Mouse (Mus musculus): ENCODE data around the gene Adipoq. TPM values are rescaled to one million over a fixed set of nuclear protein-coding genes. Genes with fewer than 3 reads are reported as not detected.

The Adipoq gene
- total and polyA plus RNA-seq, 3 experiments = 5.9 to 52.5 (median 13.6) TPM

GRCm38 (mm10) chr16:23132336-23132735, 14.0 kb upstream of the Adipoq start:
- TF ChIP-seq EP300 (IDR thresholded peaks at IDR 0.05; ENCODE audit: insufficient read depth, low read depth, low read length) = no peak
- no peak for TF ChIP-seq POLR2A (IDR thresholded peaks at IDR 0.05; ENCODE audit: insufficient read depth, low read depth, low read length)
- no peak for TF ChIP-seq CTCF (IDR thresholded peaks at IDR 0.05)

GRCm38 (mm10) chr16:23135421-23136149, 10.8 kb upstream of the Adipoq start:
- H3K36me3 ChIP-seq (ENCODE audit: control insufficient read depth, insufficient read depth, low read length) = no peaks in the 10 kb centered on the region
- H3K27me3 ChIP-seq (ENCODE audit: control insufficient read depth, insufficient read depth, low read length) = no peaks in the 10 kb centered on the region
- H3K27ac ChIP-seq = no peak overlapping the region
- H3K4me1 ChIP-seq (ENCODE audit: control insufficient read depth, insufficient read depth, low read length) = no peaks in the 10 kb centered on the region
- WGBS = 18% methylated on average over 11 of the region's 11 CpGs
- intact Hi-C loops (cut with DNase I) = loop anchor here (2.0 kb wide), 1 partner anchor 259 kb away; no protein-coding TSS in a partner anchor
- H3K79me2 ChIP-seq (replicated peaks; ENCODE audit: control insufficient read depth, insufficient read depth, low read length) = no peaks in the 10 kb centered on the region
- DNase-seq = no peak
- H3K9ac ChIP-seq (ENCODE audit: low read depth, low read length) = no peak overlapping the region
- no peak for TF ChIP-seq EP300 (IDR thresholded peaks at IDR 0.05; ENCODE audit: insufficient read depth, low read depth, low read length)
- peak; percentile 90 for TF ChIP-seq CTCF (IDR thresholded peaks at IDR 0.05)
- TF ChIP-seq POLR2A (IDR thresholded peaks at IDR 0.05; ENCODE audit: insufficient read depth, low read depth, low read length) = no peak
- H3K4me3 ChIP-seq = no peak overlapping the region

More at GRCm38 (mm10) chr16:23132336-23132735, 14.0 kb upstream of the Adipoq start:
- H3K79me2 ChIP-seq (replicated peaks; ENCODE audit: control insufficient read depth, insufficient read depth, low read length) = no peaks in the 10 kb centered on the region
- no peak overlapping the region for H3K4me3 ChIP-seq
- H3K27me3 ChIP-seq (ENCODE audit: control insufficient read depth, insufficient read depth, low read length) = no peaks in the 10 kb centered on the region
- H3K4me1 ChIP-seq (ENCODE audit: control insufficient read depth, insufficient read depth, low read length) = peaks cover 2% of the 10 kb centered on the region; the same call in 1 of the 2 replicates
- no peaks in the 10 kb centered on the region for H3K36me3 ChIP-seq (ENCODE audit: control insufficient read depth, insufficient read depth, low read length)
- no peak for DNase-seq
- WGBS = 90% methylated on average over 1 of the region's 1 CpGs
- H3K27ac ChIP-seq = no peak overlapping the region
- intact Hi-C loops (cut with DNase I) = no loop called here
- no peak overlapping the region for H3K9ac ChIP-seq (ENCODE audit: low read depth, low read length)

- intact Hi-C loops (cut with DNase I) = no loop called here
- no peak overlapping the region for H3K4me3 ChIP-seq
- no peaks in the 10 kb centered on the region for H3K79me2 ChIP-seq (replicated peaks; ENCODE audit: control insufficient read depth, insufficient read depth, low read length)
- H3K36me3 ChIP-seq (ENCODE audit: control insufficient read depth, insufficient read depth, low read length) = no peaks in the 10 kb centered on the region
- H3K9ac ChIP-seq (ENCODE audit: low read depth, low read length) = no peak overlapping the region
- WGBS = 27% methylated on average over 4 of the region's 4 CpGs
- TF ChIP-seq POLR2A (IDR thresholded peaks at IDR 0.05; ENCODE audit: insufficient read depth, low read depth, low read length) (no peak), CTCF (IDR thresholded peaks at IDR 0.05) (no peak)
- no peak for DNase-seq
- H3K27me3 ChIP-seq (ENCODE audit: control insufficient read depth, insufficient read depth, low read length) = no peaks in the 10 kb centered on the region
- no peaks in the 10 kb centered on the region for H3K4me1 ChIP-seq (ENCODE audit: control insufficient read depth, insufficient read depth, low read length)
- H3K27ac ChIP-seq = no peak overlapping the region
These were observed 9.8 kb upstream of the Adipoq start for GRCm38 (mm10) chr16:23136406-23136970.

GRCm38 (mm10) chr16:23140911-23141310, 5.4 kb upstream of the Adipoq start:
- no peaks in the 10 kb centered on the region for H3K4me1 ChIP-seq (ENCODE audit: control insufficient read depth, insufficient read depth, low read length)
- no peak overlapping the region for H3K4me3 ChIP-seq
- H3K27ac ChIP-seq = no peak overlapping the region
- H3K36me3 ChIP-seq (ENCODE audit: control insufficient read depth, insufficient read depth, low read length) = no peaks in the 10 kb centered on the region
- TF ChIP-seq POLR2A (IDR thresholded peaks at IDR 0.05; ENCODE audit: insufficient read depth, low read depth, low read length) (no peak), EP300 (IDR thresholded peaks at IDR 0.05; ENCODE audit: insufficient read depth, low read depth, low read length) (no peak), CTCF (IDR thresholded peaks at IDR 0.05) (no peak)
- H3K27me3 ChIP-seq (ENCODE audit: control insufficient read depth, insufficient read depth, low read length) = no peaks in the 10 kb centered on the region
- no peak for DNase-seq
- H3K79me2 ChIP-seq (replicated peaks; ENCODE audit: control insufficient read depth, insufficient read depth, low read length) = no peaks in the 10 kb centered on the region
- intact Hi-C loops (cut with DNase I) = no loop called here
- no peak overlapping the region for H3K9ac ChIP-seq (ENCODE audit: low read depth, low read length)
- 93% methylated on average over 3 of the region's 3 CpGs for WGBS

GRCm38 (mm10) chr16:23144326-23144725, 2.0 kb upstream of the Adipoq start:
- no peaks in the 10 kb centered on the region for H3K79me2 ChIP-seq (replicated peaks; ENCODE audit: control insufficient read depth, insufficient read depth, low read length)
- H3K4me3 ChIP-seq = no peak overlapping the region
- TF ChIP-seq POLR2A (IDR thresholded peaks at IDR 0.05; ENCODE audit: insufficient read depth, low read depth, low read length) (no peak), EP300 (IDR thresholded peaks at IDR 0.05; ENCODE audit: insufficient read depth, low read depth, low read length) (no peak), CTCF (IDR thresholded peaks at IDR 0.05) (no peak)
- no peak overlapping the region for H3K9ac ChIP-seq (ENCODE audit: low read depth, low read length)
- WGBS = 83% methylated on average over 7 of the region's 7 CpGs
- no peak for DNase-seq
- no peak overlapping the region for H3K27ac ChIP-seq
- H3K4me1 ChIP-seq (ENCODE audit: control insufficient read depth, insufficient read depth, low read length) = no peaks in the 10 kb centered on the region
- intact Hi-C loops (cut with DNase I) = no loop called here
- H3K36me3 ChIP-seq (ENCODE audit: control insufficient read depth, insufficient read depth, low read length) = no peaks in the 10 kb centered on the region
- H3K27me3 ChIP-seq (ENCODE audit: control insufficient read depth, insufficient read depth, low read length) = no peaks in the 10 kb centered on the region

DNA sequence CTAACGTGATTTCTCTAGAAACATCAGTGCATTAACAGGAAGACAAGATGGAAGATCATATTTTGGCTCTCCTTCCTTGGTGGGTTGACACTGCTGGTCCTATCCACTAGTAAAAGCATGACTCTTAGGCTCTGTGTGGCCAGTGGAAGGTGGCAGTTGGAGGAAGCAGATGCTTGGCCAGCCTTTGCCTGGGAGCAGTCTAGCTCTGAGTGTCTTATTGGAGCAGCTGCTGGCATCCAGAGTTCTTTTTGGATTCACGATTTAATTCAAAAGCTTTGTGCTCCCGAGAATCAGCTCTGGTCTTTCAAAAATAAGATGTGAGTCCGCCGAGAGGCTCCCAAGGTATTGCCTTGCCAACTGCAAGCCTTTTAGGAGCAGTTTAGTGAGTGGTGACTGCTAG, 1.1 kb upstream of the Adipoq start:
- 64% methylated on average over 5 of the region's 5 CpGs for WGBS
- Histone ChIP-seq H3K27ac (no peak overlapping the region), H3K36me3 (ENCODE audit: control insufficient read depth, insufficient read depth, low read length) (no peaks in the 10 kb centered on the region), H3K4me1 (ENCODE audit: control insufficient read depth, insufficient read depth, low read length) (no peaks in the 10 kb centered on the region), H3K79me2 (replicated peaks; ENCODE audit: control insufficient read depth, insufficient read depth, low read length) (no peaks in the 10 kb centered on the region), H3K27me3 (ENCODE audit: control insufficient read depth, insufficient read depth, low read length) (no peaks in the 10 kb centered on the region), H3K9ac (ENCODE audit: low read depth, low read length) (no peak overlapping the region), H3K4me3 (no peak overlapping the region)
- TF ChIP-seq EP300 (IDR thresholded peaks at IDR 0.05; ENCODE audit: insufficient read depth, low read depth, low read length) (no peak), CTCF (IDR thresholded peaks at IDR 0.05) (no peak), POLR2A (IDR thresholded peaks at IDR 0.05; ENCODE audit: insufficient read depth, low read depth, low read length) (no peak)
- no peak for DNase-seq
- intact Hi-C loops (cut with DNase I) = no loop called here

All from heart, adult 2 months (tissue).